Mouse (Mus musculus) heart, adult 2 months (tissue): ENCODE data around the gene Efna5.

Experiments used
- CTCF ChIP-seq: fragments of 200-600 bp; IDR thresholded peaks from 2 replicates; pipeline ENCODE4 v1.8.1; 2022; ENCODE audit warnings: antibody characterized with exemption, mild to moderate bottlenecking, moderate library complexity
- EP300 ChIP-seq: fragments of 200-500 bp; IDR thresholded peaks from 2 replicates; pipeline ENCODE4 v1.6.1; 2011; ENCODE audit warnings: low read depth, low read length, control low read depth; ENCODE audit not compliant: insufficient read depth
- POLR2A ChIP-seq: fragments of 200-500 bp; IDR thresholded peaks from 2 replicates; pipeline ENCODE4 v1.6.1; 2011; ENCODE audit warnings: mild to moderate bottlenecking, low read depth, low read length, control low read depth; ENCODE audit not compliant: insufficient read depth

GRCm38 (mm10) chr17:62774749-62775148 lies 106.4 kb downstream of the Efna5 start:
- no peak for TF ChIP-seq CTCF
- TF ChIP-seq POLR2A: no peak
- no peak for TF ChIP-seq EP300
